ENCODE assay signal across 9 mouse cellular contexts in genomic region chr19:60553501-60553900, GRCm38 (mm10). TPM values are rescaled to one million over a fixed set of nuclear protein-coding genes. Genes with fewer than 3 reads are reported as not detected.
DNase-seq lines count a peak whose midpoint lies in the region; ATAC-seq lines count a peak whose summit lies in the region.
"Had no signal": no experiment of that assay in that cellular context is flagged by ENCODE, and none has a peak within 500 bp of the region (broad histone marks: within the 10 kb centered on the region; RNA-seq: fewer than 3 reads in every experiment).

No protein-coding gene starts in this region.

- H3K4me3 ChIP-seq in liver, embryonic 12.5 days, result no peak overlapping the region
- no peak overlapping the region for H3K4me3 ChIP-seq in neural tube, embryonic 11.5 days (ENCODE audit: low read depth, low read length)
- H3K4me3 ChIP-seq: hindbrain, embryonic 15.5 days had no signal

- no peaks in the 10 kb centered on the region for H3K9me3 ChIP-seq in liver, embryonic 12.5 days (replicated peaks)
- H3K9me3 ChIP-seq in neural tube, embryonic 11.5 days (ENCODE audit: control insufficient read depth, low read length), result no peaks in the 10 kb centered on the region
- H3K9me3 ChIP-seq: hindbrain, embryonic 15.5 days had no signal

- ATAC-seq in liver, embryonic 12.5 days, result no peak
- no peak for ATAC-seq in neural tube, embryonic 11.5 days (ENCODE audit: insufficient read depth, low FRiP score, low TSS enrichment)

- no peaks in the 10 kb centered on the region for H3K4me1 ChIP-seq in liver, embryonic 12.5 days
- H3K4me1 ChIP-seq in neural tube, embryonic 11.5 days (ENCODE audit: control insufficient read depth, insufficient read depth, low read length), result no peaks in the 10 kb centered on the region
- H3K4me1 ChIP-seq: hindbrain, embryonic 15.5 days had no signal

- peaks cover 40% of the 10 kb centered on the region for H3K36me3 ChIP-seq in liver, embryonic 12.5 days
- no peaks in the 10 kb centered on the region for H3K36me3 ChIP-seq in neural tube, embryonic 11.5 days (ENCODE audit: control insufficient read depth, insufficient read depth, low read length)
- H3K36me3 ChIP-seq: hindbrain, embryonic 15.5 days had no signal

- H3K27me3 ChIP-seq in liver, embryonic 12.5 days (replicated peaks), result no peaks in the 10 kb centered on the region
- no peaks in the 10 kb centered on the region for H3K27me3 ChIP-seq in neural tube, embryonic 11.5 days (ENCODE audit: control insufficient read depth, insufficient read depth, low read length)
- H3K27me3 ChIP-seq: hindbrain, embryonic 15.5 days had no signal

- H3K9ac ChIP-seq in liver, embryonic 12.5 days, result no peak overlapping the region
- no peak overlapping the region for H3K9ac ChIP-seq in neural tube, embryonic 11.5 days (ENCODE audit: low read length)
- H3K9ac ChIP-seq: hindbrain, embryonic 15.5 days had no signal

- H3K27ac ChIP-seq in liver, embryonic 12.5 days, result no peak overlapping the region
- no peak overlapping the region for H3K27ac ChIP-seq in neural tube, embryonic 11.5 days (ENCODE audit: low read depth, low read length)
- H3K27ac ChIP-seq: hindbrain, embryonic 15.5 days had no signal

- DNase-seq in liver, result peak; percentile 59
- DNase-seq in Muller cell, postnatal 12 days (ENCODE audit: inconsistent ontology term), result peak; percentile 24
- peak; percentile 44 for DNase-seq in cerebellum, adult 8-10 months
- DNase-seq in gastrocnemius, postnatal 25 days, result peak; percentile 15
- peak; percentile 55 to 71 for DNase-seq in left cerebral cortex, adult 18-20 months (ENCODE audit: low spot score in 2 of 2)
- DNase-seq in neural tube, embryonic 11.5 days (ENCODE audit: low spot score), result peak; percentile 36
- DNase-seq in thymus, postnatal 25 days, result peak; percentile 53

- H3K4me2 ChIP-seq in liver, embryonic 12.5 days, result no peak overlapping the region
- no peak overlapping the region for H3K4me2 ChIP-seq in neural tube, embryonic 11.5 days (ENCODE audit: low read depth)
- H3K4me2 ChIP-seq: hindbrain, embryonic 15.5 days had no signal

RNA-seq across cellular contexts. Expression of gene Cacul1, which starts 27.3 kb away (rescaled TPM):
- polyA plus RNA-seq in liver, embryonic 12.5 days (2016; fragmentation: Nextera tagmentation; extraction: Ambion mirVana), result 17.3 and 17.5 TPM in 2 replicates
- total RNA-seq in gastrocnemius, postnatal 25 days (2021), result 10 to 100 TPM; 29.8 to 29.9 TPM
- total RNA-seq in left cerebral cortex, adult 18-20 months (2021), result 10 to 100 TPM; 53.0 to 56.6 TPM
- 36.4 and 38.3 TPM in 2 replicates for polyA plus RNA-seq in neural tube, embryonic 11.5 days (2014; fragmentation: Nextera tagmentation; extraction: Ambion mirVana)
